Mouse (Mus musculus): ENCODE results near the gene Prkn. TPM values are rescaled to one million over a fixed set of nuclear protein-coding genes. Genes with fewer than 3 reads are reported as not detected.
A peak's percentile ranks its signal among the peaks of the same experiment; 100 is the strongest.

The Prkn gene
- total RNA-seq, 2 experiments from 2014 or later = 10.6 to 10.8 TPM

DNA sequence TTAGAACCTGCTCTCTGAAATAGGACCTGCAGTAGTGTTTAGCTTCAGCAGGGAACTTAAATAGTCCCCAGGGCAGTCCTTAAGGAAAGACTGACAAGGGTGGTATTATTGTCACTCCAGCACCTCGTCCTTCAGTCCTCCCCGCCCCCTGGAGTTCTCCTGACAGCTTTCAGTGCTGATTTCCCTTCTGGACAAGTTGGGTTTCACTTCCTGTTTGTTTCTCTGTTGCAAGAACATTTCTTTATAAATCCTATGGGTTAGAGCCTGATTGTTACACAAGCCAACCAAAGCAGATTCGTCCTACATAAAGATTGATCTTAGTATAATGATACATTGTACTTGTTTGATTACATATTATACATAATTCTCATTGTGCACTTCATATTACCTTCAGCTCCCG is 142.0 kb downstream of the Prkn start:
- intact Hi-C loops (cut with DNase I) = no loop called here
- DNase-seq = no peak

DNA sequence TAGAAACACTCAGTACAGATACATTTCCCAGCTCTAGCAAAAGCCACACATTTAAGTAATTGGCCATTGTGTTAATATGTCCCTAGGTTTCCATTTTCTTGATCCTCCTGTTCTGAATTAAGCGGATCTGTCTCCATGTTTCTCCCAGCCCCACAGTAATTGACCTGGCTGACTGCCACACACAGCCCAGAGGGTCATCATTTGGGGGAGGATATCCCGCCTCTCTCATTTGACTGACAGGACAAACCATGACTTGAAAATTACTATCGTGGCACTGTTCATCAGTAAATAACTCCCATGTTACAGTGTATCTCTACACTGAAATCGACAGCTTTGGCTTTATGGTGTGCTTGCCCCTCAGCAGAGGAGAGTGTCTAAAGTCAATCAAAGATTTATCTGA is 146.9 kb downstream of the Prkn start:
- intact Hi-C loops (cut with DNase I) = no loop called here

DNA sequence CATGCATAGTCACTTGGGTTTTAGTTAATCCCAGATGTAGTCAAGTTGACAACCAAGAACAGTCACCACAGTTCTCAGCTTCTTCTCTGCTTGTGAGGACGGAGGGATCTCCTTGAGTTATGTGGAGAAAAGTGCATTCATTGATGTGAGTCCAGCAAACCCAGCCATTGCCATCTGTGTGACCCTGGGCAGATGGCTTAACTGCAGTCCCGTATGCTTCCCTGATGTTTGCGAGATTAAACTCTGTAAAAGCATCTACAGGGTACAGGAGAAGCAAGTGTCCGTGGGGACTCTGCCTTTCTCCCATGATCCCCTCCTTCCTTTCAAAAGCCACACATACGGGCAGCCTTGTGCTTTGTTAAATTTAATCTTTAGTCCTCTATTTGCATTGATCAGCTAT is 157.1 kb downstream of the Prkn start:
- intact Hi-C loops (cut with DNase I) = no loop called here
- no peak for DNase-seq

More for the DNA sequence above, 146.9 kb downstream of the Prkn start:
- no peak for DNase-seq

DNA sequence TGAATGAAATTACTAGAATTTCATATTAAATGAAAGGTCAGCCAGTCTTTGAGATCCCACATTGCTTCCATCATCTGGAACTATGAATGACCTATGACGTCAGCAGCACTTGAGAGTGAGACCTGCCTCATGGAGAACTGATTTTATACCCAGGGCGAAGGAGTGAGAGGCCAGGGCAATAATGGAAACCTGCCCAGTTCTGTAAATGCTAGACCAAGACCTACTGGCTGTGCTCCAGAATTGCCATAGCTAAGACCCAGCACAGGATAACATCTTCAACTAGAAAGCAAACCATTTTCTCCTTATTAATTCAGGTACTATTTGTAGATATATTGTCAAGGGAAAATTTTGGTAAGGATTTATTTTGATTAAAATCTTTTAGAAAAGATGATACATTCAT is 183.2 kb downstream of the Prkn start:
- intact Hi-C loops (cut with DNase I) = no loop called here
- DNase-seq = no peak

DNA sequence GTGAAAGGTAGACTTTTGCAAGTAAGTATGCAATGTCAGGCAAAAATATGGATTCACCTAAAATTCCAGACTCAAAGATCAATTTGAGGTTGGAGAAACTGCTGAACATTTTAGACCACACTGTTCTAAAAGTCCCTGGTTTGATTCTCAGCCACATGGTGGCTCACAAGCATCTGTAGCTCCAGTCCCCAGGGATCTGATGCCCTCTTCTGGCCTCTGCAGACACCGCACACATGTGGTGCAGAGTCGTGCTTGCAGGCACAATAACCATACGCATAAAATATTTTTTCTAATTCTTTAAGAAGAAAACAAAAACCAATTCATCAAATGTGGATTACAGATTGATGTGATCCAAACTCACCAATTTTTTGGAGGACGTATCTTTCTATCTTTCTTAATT is 189.2 kb downstream of the Prkn start:
- intact Hi-C loops (cut with DNase I) = no loop called here
- DNase-seq = no peak

DNA sequence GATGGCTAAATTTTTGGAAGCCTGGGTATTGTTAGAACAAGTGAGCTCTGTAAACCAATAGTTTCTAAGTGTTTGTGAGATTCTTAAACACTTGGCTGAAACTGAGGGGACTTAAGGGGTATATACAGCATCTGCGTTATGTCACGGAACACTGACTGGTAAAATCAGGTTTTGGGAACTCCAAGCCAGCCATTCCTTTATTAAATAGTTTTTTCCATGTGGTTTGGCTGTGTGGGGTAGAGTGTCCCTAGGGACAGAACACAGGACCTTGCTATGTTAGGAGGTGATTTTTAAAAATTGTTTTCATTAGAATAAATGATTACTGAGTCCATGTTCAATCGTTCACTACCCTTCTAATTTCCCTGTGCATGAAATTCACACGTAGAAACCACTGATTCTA is 190.8 kb downstream of the Prkn start:
- intact Hi-C loops (cut with DNase I) = no loop called here

DNA sequence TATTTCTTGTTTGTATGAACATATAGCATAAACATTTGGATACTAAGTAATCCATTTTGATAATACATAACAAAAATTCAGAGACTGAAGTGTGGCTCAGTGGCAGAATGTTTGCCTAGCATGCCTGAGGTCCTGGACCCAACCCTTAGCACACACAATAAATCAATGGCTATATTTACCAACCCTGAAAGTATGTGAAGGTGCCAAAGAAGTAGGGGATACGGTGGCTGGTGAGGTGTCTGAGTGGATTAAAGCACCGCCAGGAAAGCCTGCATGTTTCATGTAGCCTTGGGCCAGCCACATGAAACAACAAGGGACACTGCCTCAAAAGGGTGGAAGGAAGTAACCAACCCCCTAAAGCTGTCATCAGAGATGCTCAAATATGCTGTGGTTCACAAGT is 192.2 kb downstream of the Prkn start:
- intact Hi-C loops (cut with DNase I) = no loop called here
- no peak for DNase-seq

More for the DNA sequence above, 190.8 kb downstream of the Prkn start:
- DNase-seq = no peak

DNA sequence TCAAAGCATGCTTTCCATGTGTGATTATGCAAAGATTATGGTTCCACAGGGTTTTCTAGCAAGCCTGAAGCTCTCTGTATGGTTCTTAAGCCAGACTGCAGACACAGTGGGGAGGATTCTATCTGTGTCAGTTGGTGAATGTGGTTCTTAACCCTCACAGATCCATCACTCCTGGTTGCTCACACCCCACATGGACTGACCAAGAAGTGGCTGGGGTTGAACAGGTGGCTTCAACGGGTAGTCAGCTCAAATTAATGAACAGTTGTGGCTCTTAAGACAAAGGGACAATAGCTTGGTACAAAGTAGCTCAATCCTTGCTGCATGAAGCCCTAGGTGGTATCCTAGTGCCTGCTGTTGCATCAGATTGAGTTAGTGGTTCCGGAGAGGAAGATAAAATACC is 193.4 kb downstream of the Prkn start:
- intact Hi-C loops (cut with DNase I) = no loop called here
- no peak for DNase-seq

DNA sequence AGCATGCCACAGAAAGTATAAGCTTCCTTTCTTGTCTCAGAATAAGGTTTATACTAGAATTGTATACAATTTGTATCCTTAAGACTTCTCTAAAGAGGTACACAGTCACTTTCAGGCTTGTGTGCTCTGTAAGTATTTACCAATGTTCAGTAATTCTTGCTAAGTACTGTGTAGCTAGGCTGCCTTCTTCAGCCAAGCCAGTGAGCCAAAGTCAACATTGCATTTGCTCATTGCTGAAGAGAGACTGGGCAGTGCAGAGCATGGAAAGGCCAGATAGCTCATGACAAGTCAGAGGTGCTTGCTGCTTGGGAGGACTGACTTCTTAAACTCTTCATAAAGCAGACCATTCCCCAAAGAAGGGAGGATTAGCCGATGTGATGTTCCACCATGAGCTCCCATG is 198.1 kb downstream of the Prkn start:
- DNase-seq = no peak
- intact Hi-C loops (cut with DNase I) = no loop called here

DNA sequence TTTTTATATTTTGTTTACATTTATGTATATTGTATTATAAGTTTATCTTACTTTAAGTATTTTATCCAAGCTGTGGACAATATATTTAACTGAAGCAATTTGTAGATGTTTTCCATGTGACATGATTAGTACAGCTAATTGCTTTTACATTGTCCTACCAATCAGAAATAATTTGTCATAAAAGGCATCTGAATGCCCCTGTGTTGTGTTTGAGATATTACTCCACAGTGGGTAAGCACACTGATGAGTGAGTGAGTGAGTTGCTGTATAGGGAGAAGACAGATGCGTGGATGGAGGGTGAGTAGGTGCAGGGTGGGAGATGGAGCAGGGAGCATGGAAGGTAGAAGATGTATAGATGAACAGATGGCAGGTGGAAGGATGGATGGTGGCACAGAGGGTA is 218.8 kb downstream of the Prkn start:
- no peak for DNase-seq
- intact Hi-C loops (cut with DNase I) = no loop called here

DNA sequence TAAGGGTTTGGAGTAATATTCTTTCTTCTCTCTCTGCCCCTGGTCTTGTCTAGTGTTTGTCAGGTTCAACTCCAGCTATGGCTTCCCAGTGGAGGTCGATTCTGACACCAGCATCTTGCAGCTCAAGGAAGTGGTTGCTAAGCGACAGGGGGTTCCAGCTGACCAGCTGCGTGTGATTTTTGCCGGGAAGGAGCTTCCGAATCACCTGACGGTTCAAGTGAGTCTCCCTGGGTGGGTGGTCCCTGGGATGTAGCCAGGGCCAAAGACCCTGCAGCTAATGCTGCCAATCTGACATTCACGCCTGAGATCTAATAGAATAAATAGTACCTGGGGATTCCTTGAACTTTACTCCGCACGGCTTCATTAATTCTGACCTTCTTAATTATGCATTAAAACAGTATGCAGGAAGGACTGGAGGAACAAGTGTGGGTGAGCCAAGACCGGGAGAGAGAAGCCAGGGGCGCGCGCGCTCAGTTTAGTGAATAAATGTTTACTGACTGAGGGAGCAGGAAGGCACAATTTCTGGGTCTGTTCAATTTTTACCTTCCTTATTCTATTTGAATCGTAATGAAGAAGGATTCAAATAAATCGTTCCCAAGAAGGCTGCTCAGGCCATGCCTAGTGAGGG is 227.0 kb downstream of the Prkn start:
- intact Hi-C loops (cut with DNase I) = loop anchor here (5.0 to 10.0 kb wide), 4 partner anchors 310 to 1900 kb away; no protein-coding TSS in a partner anchor
- DNase-seq = no peak

DNA sequence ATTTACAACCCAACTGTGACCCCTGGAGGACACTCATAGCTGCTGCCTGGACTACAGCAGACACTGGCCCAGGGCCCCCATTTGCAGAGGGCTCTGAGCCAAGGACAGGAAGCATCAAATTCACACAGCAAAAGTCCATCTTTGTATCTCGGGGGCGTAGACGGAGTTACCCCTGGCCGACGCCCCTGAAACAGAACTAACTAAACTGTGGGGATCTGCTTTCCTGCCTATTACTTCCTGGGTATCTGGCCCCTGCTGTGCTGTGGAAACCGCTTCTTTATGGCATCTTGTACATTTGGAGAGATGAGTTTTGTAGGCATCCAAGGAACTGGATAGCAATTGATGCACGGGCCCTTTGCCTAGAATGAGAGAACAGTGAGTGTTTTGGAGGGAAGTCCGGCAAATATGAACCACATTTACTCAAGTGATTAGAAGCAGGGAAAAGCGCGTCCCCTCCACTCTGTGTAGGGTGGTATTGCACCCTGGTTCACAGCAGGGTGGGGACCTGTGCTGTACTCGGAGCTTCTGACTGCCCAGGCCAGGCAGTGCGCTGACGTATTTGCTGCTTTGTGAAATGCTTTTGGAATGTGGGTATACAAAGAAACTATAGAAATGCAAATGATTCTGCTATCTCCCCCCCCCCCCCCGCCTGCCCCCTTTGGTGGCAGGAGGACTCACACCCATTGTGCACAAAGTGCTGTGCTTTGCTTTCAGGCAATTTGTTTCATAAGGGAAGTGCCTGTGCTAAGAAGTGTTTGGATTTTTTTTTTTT is 227.7 kb downstream of the Prkn start:
- DNase-seq = peak; percentile 43 to 47
- intact Hi-C loops (cut with DNase I) = loop anchor here (5.0 to 10.0 kb wide), 4 partner anchors 311 to 1901 kb away; no protein-coding TSS in a partner anchor

DNA sequence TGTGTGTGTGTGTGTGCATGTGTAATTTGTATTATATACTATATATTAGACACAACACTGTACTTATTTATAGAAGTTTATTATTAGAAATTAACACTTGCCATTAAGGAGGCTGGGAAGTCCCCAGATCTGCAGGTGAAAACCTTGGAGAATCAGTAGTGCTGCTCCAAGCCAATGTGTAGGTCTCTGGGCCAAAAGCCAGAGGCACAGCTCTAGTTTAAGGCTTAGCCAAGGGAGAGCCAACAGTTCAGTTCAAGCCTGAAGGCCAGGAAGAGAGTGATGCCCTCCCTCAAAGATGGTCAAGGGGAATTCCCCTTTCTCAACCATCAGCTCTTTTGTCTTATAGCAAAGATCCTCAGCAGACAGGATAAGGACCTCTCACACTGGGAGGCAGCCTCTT is 230.8 kb downstream of the Prkn start:
- no peak for DNase-seq
- intact Hi-C loops (cut with DNase I) = no loop called here

DNA sequence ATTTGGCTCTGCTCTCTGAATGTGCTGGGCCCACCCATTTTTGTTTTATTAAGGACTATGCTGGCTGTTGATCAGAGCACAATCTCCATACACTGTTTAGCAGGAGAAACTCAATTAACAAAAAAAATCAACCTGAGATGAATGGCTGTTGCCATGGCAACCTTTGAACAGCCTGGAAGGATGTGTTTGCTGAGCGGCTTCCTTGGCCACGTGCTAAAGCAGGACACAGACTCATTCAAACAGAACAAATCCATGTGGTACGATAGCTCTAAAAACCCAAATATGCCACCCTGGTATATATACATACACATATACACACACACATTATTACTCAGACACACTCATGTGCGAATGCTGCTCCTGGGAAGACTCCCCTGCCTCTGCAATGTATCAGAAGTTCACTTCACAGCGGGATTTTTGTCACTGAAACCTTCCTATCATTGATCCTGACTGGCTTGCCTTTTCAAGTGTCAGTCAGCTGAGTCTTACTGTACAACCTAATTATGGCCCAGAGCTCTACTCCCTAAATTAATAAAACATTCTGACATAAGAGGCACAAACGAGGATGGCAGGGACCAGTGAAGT is 236.2 kb downstream of the Prkn start:
- intact Hi-C loops (cut with DNase I) = no loop called here
- DNase-seq = no peak

DNA sequence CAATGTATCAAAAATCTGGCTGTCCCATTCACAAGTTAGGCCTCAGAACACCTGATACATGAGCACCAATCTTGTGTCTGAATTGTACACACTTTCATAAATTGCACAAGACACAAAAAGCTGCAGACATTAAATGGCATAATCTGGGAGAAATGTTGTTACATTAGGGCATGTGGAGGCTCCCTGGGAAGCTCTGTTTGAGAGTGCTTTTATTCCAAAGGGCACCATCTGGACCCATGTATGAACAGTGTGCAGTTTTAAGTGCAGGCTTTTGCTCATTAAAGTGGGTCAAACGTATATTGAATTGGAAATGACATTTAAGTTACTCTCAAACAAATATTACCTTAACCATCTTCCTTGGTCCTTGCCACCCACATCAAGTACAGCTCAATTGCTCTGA is 246.3 kb downstream of the Prkn start:
- no peak for DNase-seq
- intact Hi-C loops (cut with DNase I) = no loop called here

DNA sequence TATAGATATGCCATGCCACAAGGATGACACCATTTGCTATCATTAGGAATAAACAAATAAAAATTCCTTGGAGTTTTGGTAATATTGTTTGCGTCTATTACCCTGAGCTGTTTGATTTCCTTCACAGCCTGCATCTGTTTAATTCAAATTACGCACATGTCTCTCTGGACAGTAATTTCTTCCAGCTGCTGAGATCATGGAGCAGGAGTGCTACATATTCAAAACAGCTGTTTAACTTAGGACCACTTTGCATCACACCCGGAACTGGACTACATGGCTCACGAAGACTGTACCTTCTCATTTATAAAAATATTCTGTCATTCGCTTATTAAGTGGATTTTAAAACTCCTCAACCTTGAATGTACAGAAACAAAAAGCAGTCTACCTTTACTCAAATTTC is 246.9 kb downstream of the Prkn start:
- intact Hi-C loops (cut with DNase I) = no loop called here
- DNase-seq = no peak

DNA sequence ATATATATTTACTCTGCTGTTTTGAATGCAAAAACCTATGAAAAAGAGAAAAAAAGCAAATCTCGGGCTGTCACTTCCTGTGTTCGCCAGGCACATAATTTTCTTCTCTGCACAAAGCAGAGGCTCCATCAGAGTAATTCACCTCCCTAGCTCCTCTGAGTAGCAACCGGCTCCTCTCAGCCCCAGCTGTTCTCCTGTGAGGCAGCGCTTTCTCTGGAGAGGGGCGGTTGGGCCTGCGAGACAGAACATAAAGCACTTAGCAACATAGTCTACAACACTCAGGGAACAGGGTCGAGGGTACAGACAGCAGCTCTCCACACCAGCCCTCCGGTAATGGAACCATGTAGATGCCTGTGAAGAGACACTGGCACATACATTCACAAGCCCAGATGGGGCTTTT is 247.6 kb downstream of the Prkn start:
- DNase-seq = no peak
- intact Hi-C loops (cut with DNase I) = no loop called here

DNA sequence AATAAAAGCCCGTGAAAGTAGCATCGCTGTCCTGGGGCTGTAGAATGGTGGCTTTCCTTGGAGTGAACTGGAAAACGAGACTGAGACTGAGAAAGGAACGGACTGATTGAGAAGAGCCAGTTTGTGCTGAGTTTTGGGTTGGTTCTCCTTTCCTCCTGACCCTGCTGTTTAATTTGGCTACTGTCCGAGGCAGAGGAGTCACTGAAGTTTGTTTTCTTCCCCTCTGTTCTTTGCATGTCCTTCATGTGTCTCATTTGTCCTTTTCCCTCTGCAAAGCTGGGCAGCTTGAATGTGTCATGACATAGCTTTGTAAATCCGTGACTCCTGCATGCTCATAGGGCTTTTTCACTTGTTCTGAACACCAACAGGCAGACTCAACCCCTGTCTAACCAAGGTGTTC is 249.2 kb downstream of the Prkn start:
- intact Hi-C loops (cut with DNase I) = no loop called here
- DNase-seq = no peak

DNA sequence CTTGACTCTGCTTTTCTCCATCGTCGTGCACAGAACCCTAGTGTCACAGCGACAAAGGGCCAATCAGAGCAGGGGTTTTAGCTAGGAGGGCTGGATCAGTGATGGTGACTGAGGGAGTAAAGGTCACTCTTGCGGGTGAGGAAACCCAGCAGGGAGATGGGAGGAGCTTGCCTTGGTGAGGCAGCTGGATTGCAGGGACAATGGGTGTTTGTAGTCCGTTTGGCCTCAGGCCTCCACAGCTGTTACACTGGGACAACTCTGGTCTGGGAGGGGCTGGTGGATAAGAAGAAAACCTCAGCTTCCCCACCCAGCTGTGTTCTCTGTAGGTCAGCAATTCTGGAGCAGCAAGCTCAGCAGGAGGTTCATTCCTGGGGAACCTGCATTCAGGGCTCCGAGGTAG is 252.7 kb downstream of the Prkn start:
- intact Hi-C loops (cut with DNase I) = no loop called here
- peak; percentile 33 to 37 for DNase-seq

DNA sequence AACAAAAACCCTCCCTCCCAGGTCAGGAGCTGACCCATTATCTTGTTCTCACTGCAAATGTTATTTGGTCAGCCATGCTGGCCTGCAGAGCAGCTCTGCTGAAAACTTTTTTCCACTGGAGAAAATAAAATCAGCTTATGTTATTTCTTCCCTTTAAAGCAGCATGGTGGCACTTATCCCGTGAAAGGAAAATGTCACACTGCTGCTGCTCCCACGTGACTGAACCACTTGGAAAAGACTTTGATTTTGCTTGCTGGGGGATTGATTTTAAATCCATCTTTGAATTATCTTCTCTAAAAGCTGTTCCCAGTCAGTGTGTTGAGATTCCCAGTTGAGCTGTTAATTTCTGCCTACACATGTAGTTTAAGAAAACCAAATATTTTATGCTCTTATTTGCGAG is 253.1 kb downstream of the Prkn start:
- DNase-seq = no peak
- intact Hi-C loops (cut with DNase I) = no loop called here

DNA sequence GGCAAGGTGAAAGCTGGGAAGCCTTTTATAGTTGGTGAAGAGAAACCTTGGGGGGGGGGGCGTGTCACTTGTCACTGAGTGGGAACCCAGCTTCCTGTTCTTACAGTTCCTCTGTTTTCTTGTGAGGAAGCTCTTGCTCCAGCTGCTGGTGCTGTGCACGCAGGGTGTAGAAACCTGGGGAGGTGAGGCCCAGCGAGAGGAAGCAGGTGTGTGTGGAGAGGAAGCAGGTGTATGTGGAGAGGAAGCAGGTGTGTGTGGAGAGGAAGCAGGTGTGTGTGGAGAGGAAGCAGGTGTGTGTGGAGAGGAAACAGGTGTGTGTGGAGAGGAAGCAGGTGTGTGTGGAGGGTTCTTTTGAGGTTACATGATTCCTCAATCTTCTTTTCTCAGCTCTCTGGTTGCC is 266.8 kb downstream of the Prkn start:
- intact Hi-C loops (cut with DNase I) = no loop called here

DNA sequence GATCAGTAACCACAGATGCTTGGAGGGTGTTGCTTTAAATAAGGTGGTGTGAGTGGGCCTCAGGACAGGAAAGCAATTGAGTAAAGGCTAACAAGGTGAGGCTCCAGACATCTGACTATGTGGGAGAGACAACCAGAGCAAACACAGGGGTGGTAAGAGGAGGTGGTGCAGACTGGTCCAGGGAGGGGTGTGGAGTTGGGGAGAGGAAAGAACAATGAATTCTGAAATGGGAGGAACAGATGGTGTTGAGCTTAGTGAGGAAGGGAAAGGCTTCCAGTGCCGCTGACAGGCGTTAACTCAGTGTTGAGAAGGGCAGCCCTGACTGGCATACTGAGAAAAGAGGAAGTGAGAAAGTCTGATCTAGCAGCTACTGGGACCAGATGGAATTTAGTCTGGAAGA is 267.7 kb downstream of the Prkn start:
- intact Hi-C loops (cut with DNase I) = no loop called here
- DNase-seq = no peak

More for the DNA sequence above, 266.8 kb downstream of the Prkn start:
- DNase-seq = no peak

Measured in heart, postnatal 36 days (tissue).